Mouse (Mus musculus) midbrain, embryonic 10.5 days (tissue): ENCODE data around the gene Plekha5. TPM values are rescaled to one million over a fixed set of nuclear protein-coding genes. Genes with fewer than 3 reads are reported as not detected.

Source experiments
- DNase-seq: peaks from one replicate; pipeline ENCODE4 v3.0.0-alpha.2; 2017; ENCODE audit warnings: low spot score
- H3K27ac ChIP-seq: fragments of 300-500 bp; sonication (generic); replicated peaks from 2 replicates; pipeline ENCODE4 v1.5.1; 2016; ENCODE audit warnings: mild to moderate bottlenecking
- H3K27me3 ChIP-seq: fragments of 300-500 bp; sonication (generic); 2 replicates; pipeline ENCODE4 v1.6.1; 2016; ENCODE audit warnings: low read depth, mild to moderate bottlenecking; ENCODE audit not compliant: poor library complexity, severe bottlenecking
- H3K36me3 ChIP-seq: fragments of 300-500 bp; sonication (generic); 2 replicates; pipeline ENCODE4 v1.6.1; 2016; ENCODE audit warnings: mild to moderate bottlenecking, moderate library complexity
- H3K4me1 ChIP-seq: fragments of 300-500 bp; sonication (generic); 2 replicates; pipeline ENCODE4 v1.6.1; 2016
- H3K4me3 ChIP-seq: fragments of 300-500 bp; sonication (generic); 2 replicates; pipeline ENCODE4 v1.5.1; 2016; ENCODE audit warnings: mild to moderate bottlenecking, moderate library complexity
- H3K9me3 ChIP-seq: fragments of 300-500 bp; sonication (generic); replicated peaks from 2 replicates; pipeline ENCODE4 v1.6.1; 2016; ENCODE audit warnings: mild to moderate bottlenecking
- WGBS: fragments of 180-500 bp; shearing (Covaris S2); methylation state at CpG from one replicate; pipeline ENCODE4 v1.1.7; 2016; 5-methylcytosine and 5-hydroxymethylcytosine counted together
- polyA plus RNA-seq: library from polyadenylated mRNA; unstranded; fragments of >200 nt; fragmentation: Nextera tagmentation; extraction: Ambion mirVana; gene quantifications from 2 replicates; pipeline ENCODE4 v1.2.1, GENCODE M21; 2016

Plekha5 gene
- polyA plus RNA-seq, 1 experiment from 2014 or later, result 45.9 TPM

DNA sequence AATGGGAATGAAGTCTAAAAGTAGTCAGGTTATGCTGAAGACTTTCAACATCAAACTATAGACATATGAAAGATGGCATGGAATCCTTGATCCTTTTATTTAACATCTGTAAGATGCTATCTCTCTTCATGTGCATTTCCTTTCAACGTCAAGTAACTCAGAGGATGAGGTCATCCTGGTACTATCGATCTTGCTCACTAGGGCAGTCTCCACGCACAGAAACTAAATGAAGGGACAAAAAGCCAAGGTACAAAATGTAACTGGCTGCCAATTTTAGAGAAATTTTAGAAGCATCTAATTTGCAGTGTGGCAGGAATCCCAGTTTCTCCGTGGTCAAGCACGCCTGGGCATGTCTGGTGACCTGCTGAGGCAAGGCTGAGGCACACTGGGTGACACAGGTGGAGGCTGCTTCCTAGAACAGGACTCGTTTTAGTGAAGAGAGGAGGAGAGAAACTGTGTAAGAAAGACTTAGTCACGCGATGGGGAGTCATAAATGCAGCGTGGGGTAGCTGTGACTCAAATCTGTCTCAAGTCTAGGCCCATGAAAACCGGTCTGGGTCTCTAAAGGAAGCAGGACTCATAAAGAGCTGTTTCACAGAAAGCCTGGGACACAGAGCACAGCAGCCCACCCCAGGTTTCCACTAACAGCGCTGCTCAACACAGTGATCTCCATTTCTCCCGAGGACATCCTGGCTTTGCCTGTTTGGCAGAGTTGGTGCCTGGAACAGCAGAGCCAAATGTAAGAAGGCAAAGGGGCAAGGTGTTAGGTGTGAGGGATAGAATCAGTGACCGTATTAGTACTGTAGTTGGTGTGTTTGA, 196.9 kb downstream of the Plekha5 start:
- H3K27ac ChIP-seq, result no peak overlapping the region
- H3K9me3 ChIP-seq, result no peaks in the 10 kb centered on the region
- peaks cover 24% of the 10 kb centered on the region for H3K4me1 ChIP-seq
- H3K36me3 ChIP-seq, result no peaks in the 10 kb centered on the region
- DNase-seq, result no peak
- H3K27me3 ChIP-seq, result peaks cover 19% of the 10 kb centered on the region
- H3K4me3 ChIP-seq, result no peak overlapping the region
- 65% methylated on average over 13 of the region's 13 CpGs for WGBS

GRCm38 (mm10) chr6:140621622-140622021, 197.8 kb downstream of the Plekha5 start:
- Histone ChIP-seq H3K4me3 (no peak overlapping the region), H3K36me3 (no peaks in the 10 kb centered on the region), H3K27ac (no peak overlapping the region), H3K9me3 (no peaks in the 10 kb centered on the region), H3K4me1 (peaks cover 33% of the 10 kb centered on the region), H3K27me3 (peaks cover 19% of the 10 kb centered on the region)
- no peak for DNase-seq
- WGBS, result 98% methylated on average over 1 of the region's 1 CpGs

- Histone ChIP-seq H3K27ac (peak within 1 kb of the TSS; percentile 98), H3K4me3 (peak within 1 kb of the TSS; percentile 99), H3K9me3 (no peaks in the 10 kb centered on the region), H3K36me3 (no peaks in the 10 kb centered on the region), H3K4me1 (peaks cover 41% of the 10 kb centered on the region), H3K27me3 (peaks cover 19% of the 10 kb centered on the region)
- 47% methylated on average over 30 of the region's 30 CpGs for WGBS
- DNase-seq, result no peak
These were observed 198.8 kb downstream of the Plekha5 start, which contains the start of gene Aebp2 for GRCm38 (mm10) chr6:140622391-140623225. Gene Aebp2, plus strand, starts transcription at chr6:140622663.

DNA sequence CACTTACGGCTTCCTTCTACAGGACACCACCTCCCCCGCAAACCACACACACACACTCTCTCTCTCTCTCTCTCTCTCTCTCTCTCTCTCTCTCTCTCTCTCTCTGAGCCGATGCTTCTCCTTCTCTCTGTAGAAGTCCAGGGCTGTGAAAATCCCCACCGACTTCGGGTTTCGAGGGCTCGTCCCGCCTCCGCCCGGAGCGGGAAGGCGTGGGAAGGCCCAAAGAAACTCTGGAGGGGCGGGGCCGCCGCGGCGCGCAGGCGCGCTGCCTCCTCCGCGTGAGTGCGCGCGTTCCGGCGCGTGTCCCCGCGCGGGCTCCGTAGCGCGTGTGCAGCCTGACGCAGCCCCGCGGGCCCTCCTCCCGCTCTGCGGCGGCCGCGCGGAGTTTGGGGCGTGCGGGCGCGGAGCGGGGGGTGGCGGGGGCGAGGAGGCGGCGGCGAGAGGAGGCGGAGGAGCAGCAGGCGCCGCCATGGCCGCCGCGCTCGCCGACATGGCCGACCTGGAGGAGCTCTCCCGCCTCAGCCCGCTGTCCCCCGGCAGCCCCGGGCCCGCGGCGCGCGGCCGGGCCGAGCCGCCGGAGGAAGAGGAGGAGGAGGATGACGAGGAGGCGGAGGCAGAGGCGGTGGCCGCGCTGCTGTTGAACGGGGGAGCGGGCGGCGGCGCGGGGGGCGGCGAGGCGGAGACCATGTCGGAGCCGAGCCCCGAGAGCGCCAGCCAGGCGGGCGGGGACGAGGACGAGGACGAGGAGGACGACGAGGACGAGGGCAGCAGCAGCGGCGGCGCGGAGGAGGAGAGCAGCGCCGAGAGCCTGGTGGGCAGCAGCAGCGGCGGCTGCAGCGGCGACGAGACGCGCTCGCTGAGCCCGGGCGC, 199.6 kb downstream of the Plekha5 start:
- under 1% methylated on average over 117 of the region's 117 CpGs for WGBS
- peak; percentile 89 for DNase-seq

GRCm38 (mm10) chr6:140624096-140625051, 200.5 kb downstream of the Plekha5 start:
- WGBS, result 0% methylated on average over 80 of the region's 80 CpGs
- peak overlapping the region; percentile 99 for H3K4me3 ChIP-seq
- no peaks in the 10 kb centered on the region for H3K9me3 ChIP-seq
- H3K27me3 ChIP-seq, result peaks cover 19% of the 10 kb centered on the region
- H3K27ac ChIP-seq, result peak overlapping the region; percentile 98
- peak; percentile 57 for DNase-seq
- peaks cover 53% of the 10 kb centered on the region for H3K4me1 ChIP-seq
- H3K36me3 ChIP-seq, result no peaks in the 10 kb centered on the region

More for the DNA sequence above, 199.6 kb downstream of the Plekha5 start:
- Histone ChIP-seq H3K36me3 (no peaks in the 10 kb centered on the region), H3K4me1 (peaks cover 49% of the 10 kb centered on the region), H3K4me3 (peak overlapping the region; percentile 99), H3K27ac (peak overlapping the region; percentile 98), H3K27me3 (peaks cover 19% of the 10 kb centered on the region), H3K9me3 (no peaks in the 10 kb centered on the region)

- 89% methylated on average over 4 of the region's 4 CpGs for WGBS
- Histone ChIP-seq H3K36me3 (peaks cover 17% of the 10 kb centered on the region), H3K27ac (peak overlapping the region; percentile 42; the same call in 1 of the 2 replicates), H3K27me3 (no peaks in the 10 kb centered on the region), H3K9me3 (no peaks in the 10 kb centered on the region), H3K4me3 (no peak overlapping the region; the same call in 1 of the 2 replicates), H3K4me1 (peaks cover 60% of the 10 kb centered on the region)
- DNase-seq, result no peak
These were observed 205.5 kb downstream of the Plekha5 start for GRCm38 (mm10) chr6:140629176-140629859.

GRCm38 (mm10) chr6:140630306-140630705, 206.5 kb downstream of the Plekha5 start:
- Histone ChIP-seq H3K9me3 (no peaks in the 10 kb centered on the region), H3K4me3 (no peak overlapping the region), H3K36me3 (peaks cover 26% of the 10 kb centered on the region), H3K4me1 (peaks cover 54% of the 10 kb centered on the region), H3K27me3 (no peaks in the 10 kb centered on the region), H3K27ac (no peak overlapping the region)
- no peak for DNase-seq
- 47% methylated on average over 4 of the region's 4 CpGs for WGBS

DNA sequence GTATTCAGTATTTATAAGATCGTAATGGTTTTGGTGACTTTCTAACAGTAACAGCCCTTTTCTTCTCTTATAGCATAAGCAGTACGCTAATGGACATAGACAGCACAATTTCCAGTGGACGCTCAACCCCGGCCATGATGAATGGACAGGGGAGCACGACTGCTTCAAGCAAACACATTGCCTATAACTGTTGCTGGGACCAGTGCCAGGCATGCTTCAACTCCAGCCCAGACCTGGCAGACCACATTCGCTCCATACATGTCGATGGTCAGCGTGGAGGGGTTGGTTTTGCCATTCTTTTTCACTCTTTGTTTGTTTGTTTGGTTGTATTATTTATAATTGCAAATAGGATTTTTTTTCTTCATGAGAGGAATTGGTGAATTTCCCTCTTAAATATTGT, 209.8 kb downstream of the Plekha5 start:
- 92% methylated on average over 8 of the region's 8 CpGs for WGBS
- H3K27ac ChIP-seq, result no peak overlapping the region
- no peak overlapping the region for H3K4me3 ChIP-seq
- no peak for DNase-seq
- peaks cover 25% of the 10 kb centered on the region for H3K4me1 ChIP-seq
- no peaks in the 10 kb centered on the region for H3K9me3 ChIP-seq
- no peaks in the 10 kb centered on the region for H3K27me3 ChIP-seq
- peaks cover 59% of the 10 kb centered on the region for H3K36me3 ChIP-seq

- Histone ChIP-seq H3K36me3 (peaks cover 82% of the 10 kb centered on the region), H3K4me1 (peaks cover 2% of the 10 kb centered on the region; the same call in 1 of the 2 replicates)
These were observed 212.4 kb downstream of the Plekha5 start for GRCm38 (mm10) chr6:140636290-140636689.

GRCm38 (mm10) chr6:140642010-140642409, 218.2 kb downstream of the Plekha5 start:
- H3K27ac ChIP-seq, result no peak overlapping the region
- no peak overlapping the region for H3K4me3 ChIP-seq
- H3K36me3 ChIP-seq, result peaks cover 96% of the 10 kb centered on the region
- no peaks in the 10 kb centered on the region for H3K9me3 ChIP-seq
- WGBS, result 94% methylated on average over 7 of the region's 7 CpGs
- no peak for DNase-seq
- no peaks in the 10 kb centered on the region for H3K27me3 ChIP-seq
- H3K4me1 ChIP-seq, result no peaks in the 10 kb centered on the region

More at GRCm38 (mm10) chr6:140636290-140636689, 212.4 kb downstream of the Plekha5 start:
- WGBS, result 91% methylated on average over 4 of the region's 4 CpGs
- Histone ChIP-seq H3K9me3 (no peaks in the 10 kb centered on the region), H3K27ac (no peak overlapping the region), H3K27me3 (no peaks in the 10 kb centered on the region), H3K4me3 (no peak overlapping the region)
- DNase-seq, result no peak

GRCm38 (mm10) chr6:140642655-140643054, 218.8 kb downstream of the Plekha5 start:
- WGBS, result 95% methylated on average over 12 of the region's 12 CpGs
- Histone ChIP-seq H3K4me3 (no peak overlapping the region), H3K27ac (no peak overlapping the region), H3K4me1 (no peaks in the 10 kb centered on the region), H3K27me3 (no peaks in the 10 kb centered on the region), H3K36me3 (peaks cover 96% of the 10 kb centered on the region), H3K9me3 (no peaks in the 10 kb centered on the region)
- DNase-seq, result no peak
